Mouse (Mus musculus): ENCODE measurements around the gene Foxm1. TPM values are rescaled to one million over a fixed set of nuclear protein-coding genes. Genes with fewer than 3 reads are reported as not detected.

Foxm1 gene
- total and polyA plus RNA-seq, 3 experiments: 0.65 to 0.89 (median 0.80) TPM

DNA sequence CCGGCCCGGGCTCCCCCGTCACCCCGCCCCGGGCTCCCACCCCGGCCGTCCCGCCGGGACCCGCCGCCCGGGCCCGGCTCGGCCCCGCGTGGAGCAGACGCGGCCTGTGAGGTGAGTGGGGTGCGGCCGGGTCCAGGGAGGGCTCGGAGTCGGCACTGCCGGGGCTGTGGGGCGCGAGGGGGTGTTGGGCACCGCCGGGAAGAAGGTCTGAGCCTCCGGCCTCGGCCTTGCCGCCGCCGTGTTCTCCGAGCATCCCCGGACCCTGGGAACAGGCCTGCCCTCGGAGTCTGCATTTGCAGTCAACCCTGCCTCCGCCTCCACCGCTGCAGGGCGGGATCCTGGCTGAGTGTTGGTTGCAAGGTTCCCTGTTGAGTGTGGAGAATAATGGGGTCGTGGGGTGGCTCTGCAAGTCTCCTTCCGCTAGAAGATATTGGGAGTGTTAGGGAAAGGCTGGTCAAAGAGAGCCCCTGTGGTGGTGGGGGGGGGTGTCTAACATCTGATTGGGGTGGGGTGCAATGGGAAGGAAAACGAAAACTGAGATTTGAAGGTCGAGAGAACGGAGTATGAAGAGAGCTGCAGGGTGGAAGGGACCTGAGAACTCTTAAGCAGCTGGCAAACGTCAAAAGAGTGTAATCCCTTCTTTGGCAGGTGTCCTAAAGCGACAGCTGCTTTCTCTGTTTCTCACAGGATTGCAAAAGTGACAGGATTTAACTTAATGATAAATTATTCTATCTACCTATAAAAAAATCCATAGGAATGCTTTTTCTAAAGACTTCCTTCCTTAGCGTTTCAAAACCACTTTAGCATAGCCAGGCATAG is 449 bp downstream of the Foxm1 start:
- Histone ChIP-seq H3K9ac (ENCODE audit: low read depth, low read length) (peak overlapping the region; percentile 43), H3K4me3 (peak overlapping the region; percentile 83), H3K27ac (peak overlapping the region; percentile 80; the same call in 1 of the 2 replicates), H3K27me3 (ENCODE audit: control insufficient read depth, insufficient read depth, low read length) (no peaks in the 10 kb centered on the region), H3K79me2 (replicated peaks; ENCODE audit: control insufficient read depth, insufficient read depth, low read length) (no peaks in the 10 kb centered on the region; the same call in 1 of the 2 replicates), H3K36me3 (ENCODE audit: control insufficient read depth, insufficient read depth, low read length) (no peaks in the 10 kb centered on the region), H3K4me1 (ENCODE audit: control insufficient read depth, insufficient read depth, low read length) (peaks cover 1% of the 10 kb centered on the region; the same call in 1 of the 2 replicates)
- 3% methylated on average over 45 of the region's 46 CpGs for WGBS
- no peak for TF ChIP-seq EP300 (IDR thresholded peaks at IDR 0.05; ENCODE audit: insufficient read depth, low read depth, low read length)
- TF ChIP-seq CTCF (IDR thresholded peaks at IDR 0.05): no peak
- no peak for TF ChIP-seq POLR2A (IDR thresholded peaks at IDR 0.05; ENCODE audit: insufficient read depth, low read depth, low read length)
- intact Hi-C loops (cut with DNase I): loop anchor here (5.0 kb wide), 2 partner anchors 49 to 161 kb away; no protein-coding TSS in a partner anchor
- no peak for DNase-seq

DNA sequence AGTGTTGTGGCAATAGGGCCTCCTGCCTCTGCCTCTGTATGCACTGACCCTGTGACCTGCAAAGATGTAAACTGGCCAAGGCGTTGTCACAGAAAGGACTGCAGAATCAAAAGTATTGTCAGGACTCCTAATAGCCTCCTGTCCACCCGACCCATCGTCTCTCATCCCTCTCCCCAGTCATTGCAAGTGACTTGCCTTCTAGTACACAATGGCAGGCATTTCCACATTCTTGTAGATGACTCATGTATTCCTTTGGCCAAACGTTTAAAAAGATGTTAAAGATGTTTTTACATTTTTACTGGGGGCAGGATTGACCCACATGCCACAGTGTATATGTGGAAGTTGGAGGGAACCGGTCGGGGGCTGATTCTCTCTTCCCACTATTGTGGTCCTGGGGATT is 2.0 kb downstream of the Foxm1 start:
- WGBS: 59% methylated on average over 6 of the region's 6 CpGs
- intact Hi-C loops (cut with DNase I): loop anchor here (5.0 kb wide), 2 partner anchors 48 to 162 kb away; no protein-coding TSS in a partner anchor
- H3K27me3 ChIP-seq (ENCODE audit: control insufficient read depth, insufficient read depth, low read length): no peaks in the 10 kb centered on the region
- no peaks in the 10 kb centered on the region; the same call in 1 of the 2 replicates for H3K79me2 ChIP-seq (replicated peaks; ENCODE audit: control insufficient read depth, insufficient read depth, low read length)
- no peak overlapping the region for H3K4me3 ChIP-seq
- no peaks in the 10 kb centered on the region for H3K4me1 ChIP-seq (ENCODE audit: control insufficient read depth, insufficient read depth, low read length)
- no peaks in the 10 kb centered on the region for H3K36me3 ChIP-seq (ENCODE audit: control insufficient read depth, insufficient read depth, low read length)
- DNase-seq: no peak
- TF ChIP-seq CTCF (IDR thresholded peaks at IDR 0.05): no peak
- no peak for TF ChIP-seq EP300 (IDR thresholded peaks at IDR 0.05; ENCODE audit: insufficient read depth, low read depth, low read length)
- TF ChIP-seq POLR2A (IDR thresholded peaks at IDR 0.05; ENCODE audit: insufficient read depth, low read depth, low read length): no peak
- H3K27ac ChIP-seq: no peak overlapping the region
- H3K9ac ChIP-seq (ENCODE audit: low read depth, low read length): no peak overlapping the region

DNA sequence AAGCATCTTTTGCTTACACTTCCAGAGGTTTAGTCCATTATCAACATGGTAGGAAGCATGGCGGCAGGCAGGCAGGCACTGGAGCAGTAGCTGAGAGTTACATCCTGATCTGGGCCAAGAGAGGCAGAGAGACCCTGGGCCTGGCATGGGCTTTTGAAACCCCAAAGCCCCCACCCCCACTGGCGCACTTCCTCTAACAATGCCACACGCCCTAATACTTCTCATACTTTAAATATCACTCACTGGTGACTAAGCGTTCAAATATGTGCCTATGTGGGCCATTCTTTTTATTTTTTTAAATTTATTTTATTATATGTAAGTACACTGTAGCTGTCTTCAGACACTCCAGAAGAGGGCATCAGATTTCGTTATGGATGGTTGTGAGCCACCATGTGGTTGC is 3.7 kb downstream of the Foxm1 start:
- Histone ChIP-seq H3K79me2 (replicated peaks; ENCODE audit: control insufficient read depth, insufficient read depth, low read length) (no peaks in the 10 kb centered on the region; the same call in 1 of the 2 replicates), H3K4me1 (ENCODE audit: control insufficient read depth, insufficient read depth, low read length) (no peaks in the 10 kb centered on the region), H3K4me3 (no peak overlapping the region), H3K27ac (no peak overlapping the region), H3K27me3 (ENCODE audit: control insufficient read depth, insufficient read depth, low read length) (no peaks in the 10 kb centered on the region), H3K9ac (ENCODE audit: low read depth, low read length) (no peak overlapping the region), H3K36me3 (ENCODE audit: control insufficient read depth, insufficient read depth, low read length) (no peaks in the 10 kb centered on the region)
- no peak for TF ChIP-seq POLR2A (IDR thresholded peaks at IDR 0.05; ENCODE audit: insufficient read depth, low read depth, low read length)
- TF ChIP-seq EP300 (IDR thresholded peaks at IDR 0.05; ENCODE audit: insufficient read depth, low read depth, low read length): no peak
- TF ChIP-seq CTCF (IDR thresholded peaks at IDR 0.05): no peak
- no peak for DNase-seq
- intact Hi-C loops (cut with DNase I): no loop called here
- WGBS: 91% methylated on average over 5 of the region's 5 CpGs

DNA sequence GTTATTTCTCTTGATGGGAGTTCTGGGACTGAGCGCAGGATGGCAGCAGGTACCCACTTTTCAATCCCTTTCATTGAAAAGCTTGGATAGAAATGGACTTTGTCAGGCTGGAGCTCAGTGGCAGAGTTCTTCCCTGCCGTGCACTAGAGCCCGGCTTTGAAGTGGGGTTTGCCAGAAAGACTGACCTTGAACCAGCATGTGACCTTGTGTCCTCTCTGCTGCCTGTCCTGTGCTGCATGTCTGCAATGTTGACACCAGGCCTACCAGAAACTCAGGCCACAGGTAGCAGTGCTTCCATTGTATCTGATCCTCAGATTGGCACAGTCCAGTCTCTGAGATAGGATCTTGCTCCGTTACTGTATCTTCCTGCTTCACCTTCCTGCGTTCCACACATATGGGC is 7.3 kb downstream of the Foxm1 start:
- no peak for TF ChIP-seq POLR2A (IDR thresholded peaks at IDR 0.05; ENCODE audit: insufficient read depth, low read depth, low read length)
- TF ChIP-seq CTCF (IDR thresholded peaks at IDR 0.05): no peak
- no peak for TF ChIP-seq EP300 (IDR thresholded peaks at IDR 0.05; ENCODE audit: insufficient read depth, low read depth, low read length)
- H3K9ac ChIP-seq (ENCODE audit: low read depth, low read length): no peak overlapping the region
- WGBS: 85% methylated on average over 5 of the region's 5 CpGs

DNA sequence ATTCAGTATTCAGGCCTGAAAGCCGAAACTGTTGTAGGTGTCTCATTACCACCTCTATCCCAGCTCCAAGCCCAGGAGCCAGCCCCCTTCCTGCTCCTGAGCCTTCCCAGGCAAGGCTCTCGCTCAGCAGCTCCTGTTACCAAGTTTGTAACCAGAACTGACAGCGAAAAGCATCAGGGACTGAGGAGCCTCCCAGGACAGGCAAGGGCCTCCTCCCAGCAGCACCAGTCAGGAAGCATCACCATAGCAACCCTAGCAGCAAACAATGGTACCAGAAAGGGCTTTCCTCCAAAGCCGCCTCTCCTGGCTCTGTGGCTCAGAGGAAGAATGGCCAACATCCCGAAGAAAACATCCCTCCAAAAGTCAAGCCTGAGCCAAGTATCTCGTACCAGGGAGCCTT is 12.4 kb downstream of the Foxm1 start, which contains the start of the genes Tex52 and Gm44596:
TSS of gene Tex52 (plus strand) at position 265 of the 400 bp plus-strand sequence.
TSS of gene Gm44596 (plus strand) at position 312 of the 400 bp plus-strand sequence.
- Histone ChIP-seq H3K36me3 (ENCODE audit: control insufficient read depth, insufficient read depth, low read length) (no peaks in the 10 kb centered on the region), H3K9ac (ENCODE audit: low read depth, low read length) (no peak within 1 kb of the TSS), H3K4me3 (no peak within 1 kb of the TSS), H3K4me1 (ENCODE audit: control insufficient read depth, insufficient read depth, low read length) (no peaks in the 10 kb centered on the region), H3K27me3 (ENCODE audit: control insufficient read depth, insufficient read depth, low read length) (no peaks in the 10 kb centered on the region), H3K27ac (no peak within 1 kb of the TSS; the same call in 1 of the 2 replicates), H3K79me2 (replicated peaks; ENCODE audit: control insufficient read depth, insufficient read depth, low read length) (no peaks in the 10 kb centered on the region)
- 27% methylated on average over 6 of the region's 6 CpGs for WGBS
- intact Hi-C loops (cut with DNase I): no loop called here
- TF ChIP-seq POLR2A (IDR thresholded peaks at IDR 0.05; ENCODE audit: insufficient read depth, low read depth, low read length) (no peak), EP300 (IDR thresholded peaks at IDR 0.05; ENCODE audit: insufficient read depth, low read depth, low read length) (no peak), CTCF (IDR thresholded peaks at IDR 0.05) (no peak)
- DNase-seq: peak in 1 of 2 experiments; percentile 54

More for the DNA sequence above, 7.3 kb downstream of the Foxm1 start:
- H3K4me1 ChIP-seq (ENCODE audit: control insufficient read depth, insufficient read depth, low read length): no peaks in the 10 kb centered on the region
- H3K27me3 ChIP-seq (ENCODE audit: control insufficient read depth, insufficient read depth, low read length): no peaks in the 10 kb centered on the region
- no peaks in the 10 kb centered on the region for H3K79me2 ChIP-seq (replicated peaks; ENCODE audit: control insufficient read depth, insufficient read depth, low read length)
- no peak for DNase-seq
- H3K36me3 ChIP-seq (ENCODE audit: control insufficient read depth, insufficient read depth, low read length): no peaks in the 10 kb centered on the region
- no peak overlapping the region for H3K4me3 ChIP-seq
- intact Hi-C loops (cut with DNase I): no loop called here
- H3K27ac ChIP-seq: no peak overlapping the region

Measured in heart, adult 2 months (tissue).